Mouse (Mus musculus) thymus, postnatal 25 days (tissue): ENCODE data around the gene Med13l.

Experiments
- DNase-seq: peaks from one replicate; pipeline ENCODE4 v3.0.0; 2022

Gene Med13l

DNA sequence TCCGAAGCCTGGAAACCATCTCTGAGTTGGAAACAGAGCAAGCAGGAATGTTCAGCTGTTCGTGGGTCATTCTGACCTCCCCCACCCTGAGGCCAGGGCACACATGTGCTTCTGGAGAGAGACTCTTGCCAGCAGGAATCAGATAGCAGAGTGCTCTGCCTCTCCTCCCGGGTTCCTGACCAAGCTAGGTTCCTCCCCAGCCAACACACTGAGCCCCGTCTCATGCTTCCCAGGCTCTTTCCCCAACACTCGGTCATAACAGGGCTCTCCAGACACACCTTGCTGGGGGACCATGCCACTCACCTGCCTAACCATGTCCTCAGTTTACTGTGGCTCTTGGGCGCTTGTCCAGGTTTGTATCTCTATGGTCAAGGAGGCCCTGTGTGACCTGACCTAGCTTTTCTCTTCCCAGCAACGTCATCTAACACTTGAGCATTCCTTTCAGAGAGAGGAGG, 252.5 kb downstream of the Med13l start:
- no peak for DNase-seq

GRCm38 (mm10) chr5:118814052-118814451, 253.6 kb downstream of the Med13l start:
- DNase-seq: peak; percentile 2
